Mouse (Mus musculus) lung, postnatal 14 days (tissue): Measurements from ENCODE around the gene Tnrc18.

Source experiments
- DNase-seq: peaks from one replicate; pipeline ENCODE4 v3.0.0; 2021

The Tnrc18 gene

DNA sequence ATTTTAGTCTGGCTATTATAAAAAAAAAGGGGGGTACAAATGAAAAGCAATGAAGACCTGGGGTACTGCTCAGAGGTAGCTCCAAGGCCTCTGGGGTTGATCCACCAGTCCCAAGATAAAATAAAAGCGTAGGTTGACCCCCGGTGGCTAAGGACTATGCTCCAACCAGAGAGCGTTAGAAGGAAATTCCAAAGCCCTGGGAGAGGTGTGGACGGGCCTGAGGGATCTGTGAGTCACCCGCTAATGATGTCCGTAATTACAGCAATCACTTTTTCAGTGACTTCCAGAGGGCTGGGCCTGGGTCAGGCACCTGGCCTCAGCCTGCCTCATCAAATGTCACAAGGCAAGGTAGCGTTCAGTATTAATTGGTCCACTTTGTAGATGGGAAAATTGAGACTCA, 9.8 kb downstream of the Tnrc18 start:
- no peak for DNase-seq

DNA sequence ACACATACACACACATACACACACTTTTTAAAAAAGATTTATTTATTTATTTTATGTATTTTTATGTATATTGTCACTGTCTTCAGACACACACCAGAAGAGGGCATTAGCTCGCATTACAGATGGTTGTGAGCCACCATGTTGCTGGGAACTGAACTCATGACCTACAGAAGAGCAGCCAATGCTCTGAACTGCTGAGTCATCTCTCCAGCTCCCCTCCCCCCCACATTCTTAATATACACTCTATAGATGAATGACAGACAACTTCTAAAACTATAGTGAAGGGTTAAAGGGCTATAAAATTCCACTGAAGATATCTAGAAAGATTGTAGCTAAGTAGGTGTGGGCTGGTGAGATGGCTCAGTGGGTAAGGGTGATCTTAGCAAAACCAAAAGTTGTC, 13.7 kb downstream of the Tnrc18 start:
- DNase-seq, result no peak

DNA sequence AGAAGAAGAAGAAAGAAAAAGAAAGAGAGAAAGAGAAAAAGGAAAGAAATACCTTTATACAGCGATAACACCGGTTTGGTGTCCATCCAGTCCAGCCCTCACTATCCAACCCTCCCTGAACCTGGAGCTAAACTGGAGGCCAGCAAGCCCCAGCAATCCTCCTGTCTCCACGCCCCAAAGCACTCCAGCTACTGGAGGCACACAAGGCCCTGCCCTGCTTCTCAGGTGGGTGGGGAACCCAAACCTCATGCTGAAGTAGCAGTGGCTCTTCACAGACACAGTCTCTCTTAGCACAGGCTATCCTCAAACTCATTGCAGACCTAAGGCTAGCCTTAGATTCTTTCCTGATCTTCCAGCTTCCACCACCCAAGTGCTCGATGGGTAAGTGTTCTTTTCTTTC, 14.6 kb downstream of the Tnrc18 start:
- no peak for DNase-seq

DNA sequence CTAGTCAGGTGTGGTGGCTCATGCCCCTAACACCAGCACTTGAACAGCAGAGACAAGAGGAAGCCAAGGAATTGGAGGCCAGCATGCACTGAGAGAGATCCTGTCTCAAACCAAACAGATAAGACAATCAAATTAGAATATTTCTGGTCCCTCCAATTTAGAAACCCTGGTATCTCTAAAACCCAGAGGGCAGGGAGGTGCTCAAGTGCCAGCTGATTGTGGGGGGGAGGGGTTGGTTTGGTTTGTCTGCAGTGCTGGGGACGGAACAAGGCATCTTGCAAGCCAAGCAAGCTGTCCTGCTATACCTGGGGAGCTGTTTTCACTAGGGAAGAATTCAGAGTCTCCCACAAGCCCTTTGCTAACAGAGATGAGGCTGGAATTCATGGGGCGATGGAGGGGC, 15.5 kb downstream of the Tnrc18 start:
- no peak for DNase-seq

DNA sequence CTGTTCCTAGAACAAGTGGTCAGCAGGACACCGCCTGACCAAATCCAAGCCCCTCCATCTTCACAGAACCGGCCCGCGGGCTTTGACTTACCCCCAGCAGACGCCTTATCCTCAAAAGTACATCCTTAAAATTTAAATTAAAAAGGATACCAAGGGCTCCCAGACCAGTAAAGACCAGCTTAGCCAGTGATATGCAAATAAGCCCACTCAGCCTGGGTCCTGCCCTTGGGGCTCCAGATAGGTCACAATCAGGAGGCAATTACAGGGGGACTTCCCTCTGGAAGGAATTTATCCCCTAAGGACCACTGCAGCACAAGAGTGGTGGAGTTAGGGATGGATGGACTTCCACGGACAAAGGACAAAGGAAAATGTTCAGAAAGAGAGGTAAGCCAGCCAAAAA, 16.8 kb downstream of the Tnrc18 start:
- DNase-seq, result no peak

DNA sequence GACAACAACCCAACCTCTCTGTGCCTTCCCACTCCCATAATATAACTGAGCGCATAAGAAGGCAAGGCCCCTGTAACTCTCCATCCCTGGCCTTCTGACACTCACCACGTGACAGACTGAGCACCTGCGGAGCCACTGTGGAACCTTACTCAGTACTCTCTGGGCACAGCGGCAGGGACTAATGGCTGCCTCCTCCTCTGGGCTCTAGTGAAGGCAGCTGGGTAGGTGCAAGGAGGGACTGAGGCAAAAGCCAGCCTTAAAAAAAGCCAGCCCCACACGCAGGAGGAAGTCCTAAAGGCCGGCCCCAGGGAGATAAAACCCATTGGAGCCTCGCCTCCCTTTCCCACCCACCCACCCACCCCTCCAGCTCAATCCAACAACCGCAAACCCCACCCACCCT, 17.3 kb downstream of the Tnrc18 start:
- no peak for DNase-seq

DNA sequence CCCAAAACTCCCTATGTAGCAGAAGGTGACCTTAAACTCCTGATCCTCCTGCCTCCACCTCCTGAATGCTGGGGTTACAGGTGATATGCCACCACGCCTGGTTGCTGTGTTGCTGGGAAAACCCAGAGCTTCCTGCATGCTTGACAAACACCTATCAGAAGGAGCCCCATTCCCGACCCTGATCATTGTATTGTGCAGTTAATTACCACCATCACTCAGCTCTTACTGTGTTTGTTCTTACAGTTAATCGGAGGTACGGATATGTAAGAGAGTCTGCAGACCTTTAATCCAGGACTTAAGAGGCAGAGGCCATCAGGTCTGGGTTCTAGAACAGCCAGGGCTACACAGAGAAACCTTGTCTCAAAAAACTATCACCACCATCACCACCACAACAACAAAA, 18.2 kb downstream of the Tnrc18 start:
- no peak for DNase-seq

DNA sequence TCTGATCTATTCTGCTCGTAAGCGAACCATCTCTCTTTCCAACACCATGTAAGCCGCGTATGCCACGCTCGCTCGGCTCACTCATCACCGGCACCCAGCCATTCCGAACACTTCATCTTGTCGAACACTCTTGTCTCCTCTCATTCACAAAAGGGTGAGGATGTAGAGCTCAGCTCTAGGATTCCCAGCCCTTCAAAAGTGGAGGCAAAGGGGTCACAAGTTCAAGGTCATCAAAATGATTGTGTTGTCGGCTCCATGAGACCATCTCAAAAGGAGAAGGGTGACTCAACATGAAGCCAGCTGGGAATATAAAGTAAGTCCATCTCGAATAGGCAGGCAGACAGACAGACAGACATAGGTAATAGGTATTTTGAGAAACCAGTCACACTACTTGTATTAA, 19.3 kb downstream of the Tnrc18 start:
- DNase-seq, result no peak

DNA sequence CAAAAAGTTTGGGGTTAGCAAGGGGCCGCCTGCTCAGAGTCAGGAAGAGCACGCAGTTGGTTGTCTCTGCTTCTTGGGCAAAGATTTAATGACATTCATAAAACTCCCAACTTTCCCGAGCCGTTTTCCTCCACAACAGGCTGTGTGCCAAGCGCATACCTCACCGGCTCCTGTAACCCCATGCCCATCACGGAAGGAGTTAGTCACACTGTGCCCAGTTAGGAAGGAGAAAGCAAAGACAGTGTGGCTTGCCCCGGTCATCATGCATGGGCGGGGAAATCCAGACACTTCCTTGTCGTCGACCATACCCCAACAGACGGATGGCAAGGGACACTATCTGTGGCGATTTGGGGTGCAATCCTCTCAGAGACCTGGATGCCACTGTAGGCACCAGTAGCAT, 19.8 kb downstream of the Tnrc18 start:
- DNase-seq, result peak; percentile 39

DNA sequence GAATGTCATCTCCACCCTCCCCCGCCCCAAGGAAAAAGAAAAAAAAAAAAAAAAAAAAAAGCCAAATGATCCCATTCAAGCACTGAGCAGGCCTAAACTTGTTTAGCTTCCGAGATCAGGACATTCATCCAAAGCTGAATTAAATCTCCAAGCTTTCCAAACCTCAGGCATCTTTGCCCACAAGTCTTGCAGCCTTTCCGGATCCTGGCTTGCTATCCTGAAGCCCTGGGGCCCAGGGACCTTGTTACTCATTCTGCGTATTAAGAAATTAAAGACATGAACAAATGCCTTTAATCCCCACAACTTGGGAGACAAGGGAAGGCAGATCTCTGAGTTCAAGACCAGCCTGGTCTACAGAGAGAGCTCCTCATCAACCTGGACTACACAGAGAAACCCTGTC, 20.5 kb downstream of the Tnrc18 start:
- DNase-seq, result no peak

DNA sequence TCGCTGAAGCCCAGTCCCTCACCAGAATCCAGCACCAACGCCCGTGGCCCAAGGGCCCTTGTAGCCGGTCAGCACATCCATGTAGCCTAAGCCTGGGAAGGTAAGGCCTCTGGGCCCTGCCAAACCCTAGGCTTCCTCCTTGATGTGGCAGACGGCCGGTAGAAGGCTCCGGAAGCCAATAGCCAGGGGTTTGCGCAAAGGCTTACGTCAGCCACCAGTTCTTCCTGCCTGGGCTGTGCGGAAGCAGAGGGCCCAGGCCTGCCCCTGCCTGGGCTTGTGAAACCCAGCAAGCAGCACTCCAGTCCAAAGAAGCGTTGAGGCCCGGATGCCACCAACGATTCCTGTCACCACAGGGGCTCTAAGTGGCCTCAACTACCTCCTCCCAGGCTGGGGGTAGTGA, 22.9 kb downstream of the Tnrc18 start:
- peak; percentile 51 for DNase-seq

DNA sequence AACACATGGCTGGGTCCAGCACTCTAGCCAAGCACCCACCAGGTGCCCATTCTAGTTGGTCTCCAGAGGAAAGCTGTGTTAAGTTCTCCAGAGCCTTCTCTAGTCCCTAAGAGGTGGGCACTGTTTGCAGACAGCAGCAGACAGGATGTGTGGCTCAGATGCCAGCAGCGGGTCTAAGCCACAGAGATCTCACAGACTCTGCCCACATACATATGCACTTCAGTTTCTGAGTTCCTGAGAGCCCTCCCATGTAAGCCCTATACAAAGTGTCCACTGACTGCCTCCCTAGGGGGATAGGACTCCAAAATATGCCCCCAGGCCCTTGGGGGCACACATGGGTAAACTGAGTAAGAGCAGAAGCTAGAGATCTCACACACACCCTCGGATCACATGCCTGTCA, 23.3 kb downstream of the Tnrc18 start:
- DNase-seq, result no peak

DNA sequence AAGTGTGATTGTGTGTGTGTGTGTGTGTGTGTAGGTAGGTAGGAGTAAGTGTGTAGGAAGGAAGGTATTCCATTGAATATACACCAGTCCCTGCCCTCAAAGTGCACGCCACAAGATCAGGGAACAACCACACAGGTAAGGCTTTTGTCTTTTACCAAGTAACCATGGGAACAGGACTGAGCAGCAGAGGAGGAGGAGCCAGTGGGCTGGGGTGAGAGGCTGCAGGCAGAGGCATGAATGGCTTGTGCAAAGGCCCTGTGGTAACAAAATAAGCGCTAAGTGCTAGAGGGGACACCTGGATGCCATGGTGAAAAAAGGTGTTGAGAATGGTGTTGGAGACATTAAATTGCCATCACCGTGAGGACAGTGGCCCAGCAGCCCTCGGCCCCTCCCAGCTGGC, 24.9 kb downstream of the Tnrc18 start:
- DNase-seq, result no peak

DNA sequence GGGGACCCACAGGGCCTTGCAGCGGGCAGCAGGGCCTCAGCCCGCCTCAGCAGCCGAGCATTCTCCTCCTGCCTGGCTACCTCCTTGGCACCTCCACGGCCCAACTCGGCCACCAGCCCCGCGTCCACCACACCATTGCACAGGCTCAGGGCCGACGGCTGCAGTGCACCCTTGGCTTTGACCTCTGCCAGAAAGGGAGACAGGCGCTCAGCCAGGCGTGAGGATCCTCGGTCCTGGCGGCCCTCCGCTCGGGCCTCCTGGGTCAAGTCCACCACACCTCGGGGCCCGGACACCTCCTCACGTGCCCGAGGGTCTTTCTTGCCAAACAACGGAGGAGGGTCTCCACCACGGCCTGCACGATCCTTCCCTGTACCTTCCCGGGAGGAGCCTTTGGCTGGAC, 29.2 kb downstream of the Tnrc18 start:
- no peak for DNase-seq

DNA sequence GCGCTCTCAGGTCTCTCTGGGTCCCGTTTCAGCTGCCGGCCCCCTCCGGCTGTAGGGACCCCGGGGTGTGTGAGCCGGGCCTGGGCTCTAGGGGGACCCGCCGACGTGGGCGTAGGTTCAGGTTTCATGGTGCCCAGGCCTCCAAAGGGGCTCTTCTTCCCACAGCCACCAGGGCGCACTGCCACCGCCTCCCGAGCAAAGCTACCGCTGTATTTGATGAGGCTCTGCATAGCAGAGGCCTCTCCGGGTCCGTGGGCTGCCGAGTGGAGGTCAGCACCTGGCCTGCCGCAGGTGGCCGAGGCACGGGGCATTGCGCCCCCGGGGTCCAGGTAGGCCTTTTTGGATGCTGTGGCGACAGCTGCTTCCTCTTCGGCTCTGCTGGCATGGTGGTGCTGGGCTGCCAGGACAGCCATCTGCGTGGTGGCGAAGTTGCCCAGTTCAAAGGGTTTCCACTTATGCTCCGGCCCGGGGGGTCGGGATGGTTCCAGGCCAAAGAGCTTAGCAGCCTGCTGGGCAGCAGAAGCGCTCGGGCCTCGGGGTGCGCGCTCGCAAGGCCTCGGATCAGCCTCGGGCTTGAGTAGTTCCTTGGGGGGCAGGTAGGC, 30.1 kb downstream of the Tnrc18 start:
- no peak for DNase-seq

DNA sequence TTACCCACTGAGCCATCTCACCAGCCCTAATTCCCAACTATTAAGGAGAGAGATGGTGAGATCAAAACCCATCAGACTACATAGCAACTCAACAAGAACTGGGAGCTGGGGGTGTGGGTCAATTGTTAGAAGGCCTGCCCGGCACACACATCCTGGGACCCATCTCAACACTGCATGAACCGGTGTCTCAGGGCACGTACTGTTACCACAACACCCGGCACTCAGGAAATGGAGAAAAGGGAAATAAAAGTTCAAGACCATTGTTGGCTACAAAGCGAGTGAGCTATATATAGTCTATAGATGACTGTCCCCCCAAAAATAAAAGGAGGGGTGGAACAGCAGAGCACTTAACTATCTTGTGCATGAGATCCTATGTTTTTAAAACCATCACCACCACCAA, 30.8 kb downstream of the Tnrc18 start:
- no peak for DNase-seq

DNA sequence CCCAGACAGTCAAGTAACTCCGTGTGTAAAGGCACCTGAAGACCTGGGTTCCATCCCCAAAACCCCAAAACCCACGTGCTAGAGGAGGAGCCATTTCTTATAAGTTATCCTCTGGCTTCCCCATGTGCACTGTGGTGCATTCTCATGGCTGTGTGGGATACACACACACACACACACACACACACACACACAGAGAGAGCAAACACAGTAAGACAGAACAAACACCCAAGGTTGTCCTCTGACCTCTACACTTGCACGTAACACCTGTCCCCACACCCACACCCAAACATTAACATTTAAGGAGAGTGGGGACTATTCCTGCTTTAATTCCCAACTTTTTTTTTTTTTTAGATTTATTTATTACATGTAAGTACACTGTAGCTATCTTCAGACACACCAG, 31.2 kb downstream of the Tnrc18 start:
- no peak for DNase-seq

DNA sequence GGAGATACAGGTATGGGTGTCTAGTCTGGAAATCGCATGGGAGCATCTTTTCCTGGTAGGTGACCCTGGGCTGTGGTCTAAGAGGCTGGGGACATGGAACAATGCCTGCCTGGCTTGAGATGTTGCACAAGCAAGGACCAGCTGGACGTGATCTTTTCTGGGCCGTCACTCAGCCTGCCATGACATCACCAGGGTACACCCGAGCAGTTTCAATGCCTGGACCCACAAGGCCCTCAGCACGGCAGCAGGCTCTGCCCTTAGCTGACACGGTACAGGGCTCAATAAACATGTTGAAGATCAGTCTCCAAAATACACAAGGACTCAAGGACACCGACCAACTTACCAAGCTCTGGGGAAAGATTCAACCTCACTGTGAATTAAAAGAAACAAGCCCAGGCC, 34.3 kb downstream of the Tnrc18 start:
- DNase-seq, result peak; percentile 60

DNA sequence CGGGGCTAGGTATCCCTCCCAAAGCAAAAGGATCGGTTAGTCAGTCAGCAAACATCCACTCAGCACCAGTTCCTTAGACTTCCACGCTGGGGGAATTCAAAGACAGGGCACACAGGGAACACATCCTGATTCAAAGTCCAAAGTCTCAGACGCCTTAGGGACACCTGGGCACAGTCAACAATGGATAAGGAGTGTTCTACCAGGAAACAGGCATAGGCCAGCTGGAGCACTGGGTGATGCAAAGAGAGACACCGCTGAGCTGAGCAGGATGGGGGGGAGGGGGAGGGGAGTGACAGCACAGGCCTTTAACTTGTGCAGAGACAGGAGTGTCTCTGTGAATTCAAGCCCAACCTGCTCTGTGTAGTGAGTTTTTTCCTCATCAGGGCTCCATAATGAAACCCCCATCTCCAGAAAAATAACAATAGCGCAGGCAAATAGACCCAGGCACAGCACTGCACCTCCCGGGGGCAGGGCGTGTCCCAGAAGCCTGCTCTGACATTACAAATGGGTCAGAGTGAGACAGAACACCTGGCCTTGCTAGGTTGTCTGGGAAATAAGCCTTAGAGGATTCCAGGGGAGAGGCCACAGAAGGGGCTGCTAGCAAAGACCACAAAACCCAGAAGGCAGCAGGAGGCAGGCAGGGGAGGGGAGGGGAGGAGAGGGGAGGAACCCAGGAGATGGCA, 34.9 kb downstream of the Tnrc18 start:
- no peak for DNase-seq

DNA sequence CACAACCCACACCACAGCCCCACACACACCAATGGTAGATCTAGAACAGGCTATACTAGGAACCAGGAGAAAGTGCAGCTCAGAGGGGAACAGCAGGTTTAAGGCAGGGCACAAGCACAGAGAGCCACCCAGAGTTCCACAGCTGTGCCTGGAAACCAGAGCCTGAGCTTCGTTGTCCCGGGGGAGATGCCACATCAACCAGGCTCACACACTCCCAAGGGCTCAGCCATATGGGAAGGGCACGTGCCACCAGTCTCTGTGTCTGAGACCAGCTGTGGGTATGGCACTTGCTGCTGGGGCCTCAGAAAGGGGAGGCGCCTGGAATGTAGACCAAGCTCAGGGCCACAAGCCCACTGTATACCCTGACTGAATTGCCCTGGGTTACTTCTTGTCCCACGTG, 36.9 kb downstream of the Tnrc18 start:
- no peak for DNase-seq

DNA sequence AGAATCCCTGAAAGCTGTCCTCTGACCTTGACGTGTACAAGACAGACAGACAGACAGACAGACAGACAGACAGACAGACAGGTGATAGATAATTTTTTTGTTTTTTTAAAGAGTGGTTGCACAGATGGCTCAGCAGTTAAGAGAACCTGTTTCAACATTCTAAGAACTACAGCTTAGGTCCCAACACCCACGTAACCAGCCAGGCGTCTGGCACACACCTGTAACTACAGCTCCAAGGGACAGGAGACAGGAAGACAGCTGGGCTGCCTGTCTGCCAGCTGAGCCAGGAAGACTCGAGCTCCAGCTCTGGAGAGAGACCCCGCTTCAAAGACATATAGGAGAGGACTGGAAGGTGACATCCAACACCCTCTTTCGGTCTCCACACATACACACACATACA, 38.6 kb downstream of the Tnrc18 start:
- no peak for DNase-seq

DNA sequence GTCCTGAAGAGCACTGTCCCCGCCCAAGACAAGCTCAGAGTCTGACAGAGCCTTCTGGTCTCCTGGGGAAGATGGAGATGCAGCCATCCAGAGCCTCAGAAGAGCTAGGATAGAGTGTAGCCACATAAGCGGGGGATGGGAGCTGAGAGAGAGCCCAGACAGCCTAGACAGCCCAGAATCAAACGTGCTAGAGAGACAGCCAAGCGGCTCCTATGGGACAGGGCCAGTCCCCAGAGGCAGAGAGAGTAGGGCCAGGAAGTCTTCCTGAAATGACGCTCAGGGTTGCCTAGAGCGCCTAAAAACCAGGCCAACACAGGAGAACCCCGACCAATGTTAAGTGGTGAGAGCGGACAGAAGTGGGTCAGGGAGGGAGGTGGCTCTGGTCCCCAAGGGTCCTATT, 39.3 kb downstream of the Tnrc18 start:
- no peak for DNase-seq

DNA sequence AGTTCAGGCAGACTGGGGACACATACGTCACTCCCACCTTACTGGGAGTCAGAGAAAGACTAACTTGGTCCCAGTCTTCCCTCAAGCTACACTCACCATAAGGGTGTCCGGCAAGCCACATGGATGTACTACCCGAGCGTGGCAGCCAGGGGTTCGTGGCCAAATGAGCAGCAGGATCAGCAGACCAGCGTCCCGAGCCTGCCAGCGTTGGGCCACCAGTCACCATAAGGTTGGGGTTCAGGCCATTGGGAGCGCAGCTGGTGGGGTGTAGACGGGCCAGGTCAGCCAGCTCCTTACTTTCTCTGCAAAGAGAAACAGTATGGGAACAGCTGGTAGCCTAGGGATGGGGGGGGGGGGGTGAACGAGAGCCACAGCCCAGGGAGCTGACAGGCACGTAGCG, 41.4 kb downstream of the Tnrc18 start:
- no peak for DNase-seq

DNA sequence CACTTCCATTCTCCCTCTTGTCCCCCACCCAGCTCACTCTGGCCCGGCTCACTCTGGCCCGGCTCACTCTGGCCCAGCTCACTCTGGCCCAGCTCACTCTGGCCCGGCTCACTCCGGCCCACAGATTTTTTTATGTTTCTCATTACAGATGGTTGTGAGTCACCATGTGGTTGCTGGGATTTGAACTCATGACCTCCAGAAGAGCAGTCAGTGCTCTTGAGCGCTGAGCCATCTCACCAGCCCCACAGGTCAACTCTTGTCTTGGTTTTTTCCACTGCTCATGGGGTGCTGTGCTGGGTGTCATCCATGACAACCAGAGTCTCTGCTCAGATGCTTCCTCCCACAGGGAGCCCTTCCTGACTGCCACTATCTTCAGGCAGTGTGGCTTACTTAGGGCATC, 42.7 kb downstream of the Tnrc18 start:
- no peak for DNase-seq

DNA sequence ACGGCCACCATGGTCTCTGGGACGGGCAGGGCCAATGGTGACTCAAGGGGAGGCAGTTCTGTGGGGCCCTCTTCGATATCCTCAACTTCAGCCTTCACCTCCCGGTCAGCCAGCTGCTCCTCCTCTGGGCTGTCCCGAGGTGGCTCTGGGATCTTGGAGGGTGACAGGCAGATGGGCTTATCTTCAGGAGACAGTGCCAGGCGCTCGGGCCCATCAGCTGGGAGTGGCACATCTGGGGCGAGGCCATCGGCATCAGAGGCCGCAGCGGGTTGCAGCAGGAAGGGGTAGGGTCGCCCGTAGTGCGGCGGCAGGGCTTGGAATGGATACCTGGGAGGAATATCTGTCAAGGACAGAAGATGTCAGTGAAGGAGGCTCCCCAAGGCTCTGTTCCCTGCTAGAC, 45.5 kb downstream of the Tnrc18 start:
- no peak for DNase-seq
